Mouse (Mus musculus): ENCODE results near the gene Il12rb1. TPM values are rescaled to one million over a fixed set of nuclear protein-coding genes. Genes with fewer than 3 reads are reported as not detected.
A peak's percentile ranks its signal among the peaks of the same experiment; 100 is the strongest.

The Il12rb1 gene
- polyA plus RNA-seq, 1 experiment from 2014 or later = 0.20 TPM

DNA sequence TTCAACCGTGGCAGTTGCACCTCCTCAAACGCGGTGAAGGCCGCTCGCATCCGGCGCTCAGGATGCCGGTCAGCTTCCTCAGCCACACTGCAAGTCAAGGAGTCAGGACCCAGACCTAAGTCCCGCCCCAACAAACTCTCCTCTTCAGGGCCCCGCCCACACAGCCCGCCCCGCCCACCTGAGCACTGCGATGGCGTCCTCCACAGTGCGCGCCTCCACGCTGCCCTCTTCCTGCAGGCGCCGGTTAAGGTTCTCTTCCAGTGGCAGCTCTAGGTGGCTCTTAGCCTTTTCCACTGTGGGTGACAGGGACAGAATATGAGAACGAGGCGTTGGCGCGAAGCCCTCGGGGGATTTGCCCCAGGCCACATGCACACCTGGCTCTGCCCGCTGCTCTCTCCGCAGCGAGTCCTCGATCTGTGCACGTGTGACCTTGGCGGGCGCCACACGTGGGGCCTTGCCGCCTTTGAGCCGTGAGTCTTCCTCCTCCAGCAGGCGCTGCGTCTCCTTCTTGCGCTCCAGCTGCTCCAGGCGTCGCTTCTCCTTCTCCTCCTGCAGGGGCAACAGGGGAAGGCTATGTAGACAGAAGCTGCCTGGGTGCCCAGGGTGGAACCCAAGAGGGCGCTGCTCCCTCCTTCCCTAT, 60.4 kb downstream of the Il12rb1 start:
- ATAC-seq (ENCODE audit: low read depth) = peak; percentile 22; the same call in 1 of the 2 replicates
- peaks cover 19% of the 10 kb centered on the region for H3K27me3 ChIP-seq
- peaks cover 74% of the 10 kb centered on the region for H3K4me1 ChIP-seq (replicated peaks)
- H3K4me3 ChIP-seq (replicated peaks) = peak overlapping the region; percentile 38
- H3K4me2 ChIP-seq = peak overlapping the region; percentile 67
- peaks cover 15% of the 10 kb centered on the region for H3K36me3 ChIP-seq
- 41% methylated on average over 40 of the region's 40 CpGs for WGBS (ENCODE audit: insufficient replicate concordance)
- H3K9me3 ChIP-seq (replicated peaks) = no peaks in the 10 kb centered on the region
- H3K9ac ChIP-seq = peak overlapping the region; percentile 37
- H3K27ac ChIP-seq = peak overlapping the region; percentile 47; the same call in 1 of the 2 replicates
- DNase-seq = peak; percentile 63

DNA sequence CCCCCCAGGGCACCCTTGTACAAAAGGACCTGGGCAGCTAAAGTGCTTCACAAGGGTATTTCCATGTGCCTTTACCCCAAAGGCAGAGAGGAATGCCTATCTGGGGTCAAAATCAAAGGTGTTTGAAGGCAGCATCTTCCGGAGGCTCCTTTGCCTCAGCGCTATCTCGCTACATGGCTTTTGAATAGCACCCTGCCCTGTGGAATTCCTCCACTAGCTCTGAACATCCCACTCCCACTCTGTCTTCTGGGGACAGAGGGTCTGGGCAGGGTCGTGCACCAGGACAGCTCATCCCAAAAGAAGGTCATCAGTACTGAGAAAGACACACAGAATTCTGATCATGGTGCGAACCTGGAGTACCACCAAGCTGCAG, 60.9 kb downstream of the Il12rb1 start:
- peaks cover 15% of the 10 kb centered on the region for H3K36me3 ChIP-seq
- no peaks in the 10 kb centered on the region for H3K9me3 ChIP-seq (replicated peaks)
- H3K27ac ChIP-seq = peak overlapping the region; percentile 47
- DNase-seq = no peak
- H3K4me1 ChIP-seq (replicated peaks) = peaks cover 73% of the 10 kb centered on the region
- 56% methylated on average over 5 of the region's 5 CpGs for WGBS (ENCODE audit: insufficient replicate concordance)
- peak overlapping the region; percentile 38 for H3K4me3 ChIP-seq (replicated peaks)
- ATAC-seq (ENCODE audit: low read depth) = no peak
- H3K4me2 ChIP-seq = peak overlapping the region; percentile 67
- H3K9ac ChIP-seq = peak overlapping the region; percentile 37
- peaks cover 14% of the 10 kb centered on the region for H3K27me3 ChIP-seq

DNA sequence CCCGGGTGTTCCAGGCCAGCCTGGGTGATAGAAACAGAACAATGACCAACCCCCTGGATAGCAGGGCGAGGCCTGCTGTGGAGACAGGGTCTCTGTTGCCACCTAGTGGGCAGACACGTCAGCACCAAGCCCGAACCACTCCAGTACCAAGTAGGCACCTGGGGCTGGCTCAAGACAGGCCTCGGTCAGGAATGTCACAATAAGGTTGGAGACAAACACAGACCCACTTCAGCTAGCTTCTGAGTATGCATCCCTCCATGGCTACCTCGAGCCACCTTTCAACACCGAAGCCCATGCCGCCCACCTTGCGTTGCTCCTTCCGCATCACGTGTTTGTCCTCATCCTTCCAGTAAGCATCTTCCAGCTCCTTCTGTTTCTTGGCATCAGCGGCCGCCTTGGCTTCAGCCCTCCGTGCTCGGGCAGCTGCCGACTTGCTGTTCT, 61.4 kb downstream of the Il12rb1 start:
- Histone ChIP-seq H3K9me3 (replicated peaks) (no peaks in the 10 kb centered on the region), H3K4me3 (replicated peaks) (no peak overlapping the region), H3K4me1 (replicated peaks) (peaks cover 69% of the 10 kb centered on the region), H3K27ac (peak overlapping the region; percentile 47; the same call in 1 of the 2 replicates), H3K4me2 (peak overlapping the region; percentile 67), H3K36me3 (peaks cover 15% of the 10 kb centered on the region), H3K9ac (0 out of 2 replicates have a peak overlapping the region, but pooled peaks have one; percentile 37), H3K27me3 (peaks cover 9% of the 10 kb centered on the region)
- DNase-seq = peak; percentile 67
- 49% methylated on average over 16 of the region's 16 CpGs for WGBS (ENCODE audit: insufficient replicate concordance)
- ATAC-seq (ENCODE audit: low read depth) = peak; percentile 8; the same call in 1 of the 2 replicates

Small RNAs within 50 kb of the gene (microRNA-seq; reads per million reads assigned to microRNA genes)
- gene Mir7240 = not detected

Other genes starting within 250 kb of the Il12rb1 start
- gene Isyna1, start 214.1 kb upstream of the Il12rb1 start, polyA plus RNA-seq (2015; fragmentation: Nextera tagmentation; extraction: Ambion mirVana) = 82.8 and 84.9 TPM in 2 replicates
- 54.2 and 62.4 TPM in 2 replicates for gene Ssbp4, start 199.6 kb upstream of the Il12rb1 start, polyA plus RNA-seq (2015; fragmentation: Nextera tagmentation; extraction: Ambion mirVana)
- 5.4 and 5.6 TPM in 2 replicates for gene Lrrc25, start 192.3 kb upstream of the Il12rb1 start, polyA plus RNA-seq (2015; fragmentation: Nextera tagmentation; extraction: Ambion mirVana)
- gene Gdf15, start 176.0 kb upstream of the Il12rb1 start, polyA plus RNA-seq (2015; fragmentation: Nextera tagmentation; extraction: Ambion mirVana) = 3.9 and 4.1 TPM in 2 replicates
- gene Pgpep1, start 148.1 kb upstream of the Il12rb1 start, polyA plus RNA-seq (2015; fragmentation: Nextera tagmentation; extraction: Ambion mirVana) = 17.9 and 19.5 TPM in 2 replicates
- 185 and 200 TPM in 2 replicates for gene Lsm4, start 135.2 kb upstream of the Il12rb1 start, polyA plus RNA-seq (2015; fragmentation: Nextera tagmentation; extraction: Ambion mirVana)
- 17.9 and 22.0 TPM in 2 replicates for gene Jund, start 109.5 kb upstream of the Il12rb1 start, polyA plus RNA-seq (2015; fragmentation: Nextera tagmentation; extraction: Ambion mirVana)
- gene Iqcn, start 105.0 kb upstream of the Il12rb1 start, polyA plus RNA-seq (2015; fragmentation: Nextera tagmentation; extraction: Ambion mirVana) = not detected in 2 replicates
- gene Gm3336, start 89.9 kb upstream of the Il12rb1 start, polyA plus RNA-seq (2015; fragmentation: Nextera tagmentation; extraction: Ambion mirVana) = 0.14 TPM in 1 of 2 replicates, not detected in the other
- gene Pde4c, start 84.7 kb upstream of the Il12rb1 start, polyA plus RNA-seq (2015; fragmentation: Nextera tagmentation; extraction: Ambion mirVana) = 0.40 and 0.43 TPM in 2 replicates
- gene Rab3a, start 53.8 kb upstream of the Il12rb1 start, polyA plus RNA-seq (2015; fragmentation: Nextera tagmentation; extraction: Ambion mirVana) = 2.7 and 3.9 TPM in 2 replicates
- gene Mpv17l2, start 47.5 kb upstream of the Il12rb1 start, polyA plus RNA-seq (2015; fragmentation: Nextera tagmentation; extraction: Ambion mirVana) = 45.6 and 50.4 TPM in 2 replicates
- 18.0 and 18.2 TPM in 2 replicates for gene Pik3r2, start 31.7 kb upstream of the Il12rb1 start, polyA plus RNA-seq (2015; fragmentation: Nextera tagmentation; extraction: Ambion mirVana)
- 4.9 and 6.2 TPM in 2 replicates for gene Mast3, start 3.4 kb upstream of the Il12rb1 start, polyA plus RNA-seq (2015; fragmentation: Nextera tagmentation; extraction: Ambion mirVana)
- 11.7 and 12.6 TPM in 2 replicates for gene Arrdc2, start 31.3 kb downstream of the Il12rb1 start, polyA plus RNA-seq (2015; fragmentation: Nextera tagmentation; extraction: Ambion mirVana)
- 0.29 and 0.44 TPM in 2 replicates for gene Kcnn1, start 54.8 kb downstream of the Il12rb1 start, polyA plus RNA-seq (2015; fragmentation: Nextera tagmentation; extraction: Ambion mirVana)
- gene Ccdc124, start 65.5 kb downstream of the Il12rb1 start, polyA plus RNA-seq (2015; fragmentation: Nextera tagmentation; extraction: Ambion mirVana) = 70.9 and 76.5 TPM in 2 replicates
- 0.03 TPM in 2 replicates for gene Slc5a5, start 84.3 kb downstream of the Il12rb1 start, polyA plus RNA-seq (2015; fragmentation: Nextera tagmentation; extraction: Ambion mirVana)
- gene Rpl18a, start 89.0 kb downstream of the Il12rb1 start, polyA plus RNA-seq (2015; fragmentation: Nextera tagmentation; extraction: Ambion mirVana) = 2,606 and 3,100 TPM in 2 replicates
- gene Map1s, start 97.5 kb downstream of the Il12rb1 start, polyA plus RNA-seq (2015; fragmentation: Nextera tagmentation; extraction: Ambion mirVana) = 17.7 and 19.0 TPM in 2 replicates